Mouse (Mus musculus) kidney, embryonic 14.5 days (tissue): ENCODE results near the gene Prkd1. TPM values are rescaled to one million over a fixed set of nuclear protein-coding genes. Genes with fewer than 3 reads are reported as not detected.

Experiments
- ATAC-seq: fragments of 200-750 bp; cut with Nextera tagmentation; 2 replicates; pipeline ENCODE4 v1.8.0; 2017; ENCODE audit warnings: moderate number of reproducible peaks, mild to moderate bottlenecking, moderate TSS enrichment, moderate library complexity; ENCODE audit not compliant: low FRiP score, low TSS enrichment
- H3K27ac ChIP-seq: fragments of 300-500 bp; sonication (generic); 2 replicates; pipeline ENCODE4 v1.5.1; 2014; ENCODE audit warnings: low read depth, mild to moderate bottlenecking, low read length, moderate library complexity, mixed read lengths
- H3K27me3 ChIP-seq: fragments of 300-500 bp; sonication (generic); 2 replicates; pipeline ENCODE4 v1.6.1; 2014; ENCODE audit warnings: mild to moderate bottlenecking, low read length; ENCODE audit not compliant: control insufficient read depth, insufficient read depth
- H3K36me3 ChIP-seq: fragments of 300-500 bp; sonication (generic); 2 replicates; pipeline ENCODE4 v1.6.1; 2014; ENCODE audit warnings: low read length, mixed read lengths; ENCODE audit not compliant: control insufficient read depth, insufficient read depth
- H3K4me1 ChIP-seq: fragments of 300-500 bp; sonication (generic); 2 replicates; pipeline ENCODE4 v1.6.1; 2014; ENCODE audit warnings: low read length, mixed read lengths; ENCODE audit not compliant: control insufficient read depth, insufficient read depth
- H3K4me2 ChIP-seq: fragments of 300-500 bp; sonication (generic); replicated peaks from 2 replicates; pipeline ENCODE4 v1.6.1; 2014; ENCODE audit warnings: low read depth, mild to moderate bottlenecking, low read length
- H3K4me3 ChIP-seq: fragments of 300-500 bp; sonication (generic); 2 replicates; pipeline ENCODE4 v1.5.1; 2014; ENCODE audit warnings: mild to moderate bottlenecking, low read length
- H3K9ac ChIP-seq: fragments of 300-500 bp; sonication (generic); 2 replicates; pipeline ENCODE4 v1.6.1; 2014; ENCODE audit warnings: low read depth, mild to moderate bottlenecking, low read length, moderate library complexity
- H3K9me3 ChIP-seq: fragments of 300-500 bp; sonication (generic); 2 replicates; pipeline ENCODE4 v1.6.1; 2016; ENCODE audit warnings: low read length; ENCODE audit not compliant: control insufficient read depth
- WGBS: fragments of 180-500 bp; shearing (Covaris S2); extraction: QIAGEN DNeasy Blood & Tissue Kit; methylation state at CpG from one replicate; pipeline ENCODE4 v1.1.7; 2014; 5-methylcytosine and 5-hydroxymethylcytosine counted together
- polyA plus RNA-seq: library from polyadenylated mRNA; unstranded; fragments of >200 nt; fragmentation: Nextera tagmentation; extraction: Ambion mirVana; gene quantifications from 2 replicates; pipeline ENCODE4 v1.2.1, GENCODE M21; 2014

Gene Prkd1
- polyA plus RNA-seq, 1 experiment from 2014 or later: 6.0 TPM

- no peak overlapping the region for H3K4me2 ChIP-seq
- no peaks in the 10 kb centered on the region for H3K27me3 ChIP-seq
- H3K9ac ChIP-seq: no peak overlapping the region
- H3K9me3 ChIP-seq: no peaks in the 10 kb centered on the region
- no peak for ATAC-seq
- no peak overlapping the region for H3K27ac ChIP-seq
- no peaks in the 10 kb centered on the region for H3K36me3 ChIP-seq
- H3K4me1 ChIP-seq: no peaks in the 10 kb centered on the region
- H3K4me3 ChIP-seq: no peak overlapping the region
- WGBS: 78% methylated on average over 3 of the region's 3 CpGs
These were observed 148.9 kb downstream of the Prkd1 start for GRCm38 (mm10) chr12:50499796-50500504.

DNA sequence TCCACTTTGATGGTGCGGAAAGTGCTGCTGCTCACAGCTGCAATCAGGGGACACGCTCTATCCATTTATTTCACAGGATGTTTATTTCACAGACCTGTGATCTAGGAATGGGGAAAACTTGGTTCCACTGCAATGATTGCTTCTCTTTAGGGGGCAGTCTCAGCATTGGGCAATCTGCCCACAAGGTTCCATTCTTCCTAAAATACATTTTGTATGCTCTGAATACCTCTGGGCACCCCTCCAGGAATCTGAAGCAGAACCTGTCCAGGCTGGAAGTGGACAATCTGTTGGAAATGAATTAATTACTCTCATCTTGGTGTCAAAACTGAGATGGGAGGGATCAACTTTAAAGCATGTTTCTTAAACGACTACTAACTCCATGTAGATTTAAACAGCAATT, 152.9 kb downstream of the Prkd1 start:
- ATAC-seq: no peak

DNA sequence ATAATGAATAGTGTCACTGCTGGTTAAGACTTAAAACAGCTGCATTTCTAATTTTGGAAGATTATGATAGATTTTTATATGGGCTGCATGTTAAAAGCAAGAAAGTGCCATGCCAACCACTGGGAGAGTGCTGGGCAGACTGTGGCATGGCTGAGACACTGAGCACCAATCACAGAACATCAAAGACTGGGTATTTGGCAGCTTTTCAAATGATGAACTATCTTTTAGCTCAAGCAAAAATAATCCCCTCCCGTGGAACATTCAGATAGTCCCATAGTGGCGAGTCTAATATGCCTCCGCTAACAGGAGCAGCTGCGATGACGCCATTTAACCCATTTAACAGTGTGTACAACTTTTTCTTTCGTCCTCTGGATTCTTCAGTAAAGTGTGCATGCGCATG, 169.1 kb downstream of the Prkd1 start:
- Histone ChIP-seq H3K9me3 (no peaks in the 10 kb centered on the region), H3K36me3 (no peaks in the 10 kb centered on the region), H3K27ac (no peak overlapping the region), H3K4me3 (no peak overlapping the region), H3K9ac (no peak overlapping the region), H3K4me1 (no peaks in the 10 kb centered on the region), H3K27me3 (no peaks in the 10 kb centered on the region), H3K4me2 (no peak overlapping the region)
- ATAC-seq: no peak
- WGBS: 88% methylated on average over 7 of the region's 7 CpGs

More for the DNA sequence above, 152.9 kb downstream of the Prkd1 start:
- Histone ChIP-seq H3K9me3 (no peaks in the 10 kb centered on the region), H3K9ac (no peak overlapping the region), H3K36me3 (no peaks in the 10 kb centered on the region), H3K27ac (no peak overlapping the region), H3K4me1 (no peaks in the 10 kb centered on the region), H3K4me2 (no peak overlapping the region), H3K27me3 (no peaks in the 10 kb centered on the region), H3K4me3 (no peak overlapping the region)
- WGBS: 64% methylated on average over 3 of the region's 3 CpGs

DNA sequence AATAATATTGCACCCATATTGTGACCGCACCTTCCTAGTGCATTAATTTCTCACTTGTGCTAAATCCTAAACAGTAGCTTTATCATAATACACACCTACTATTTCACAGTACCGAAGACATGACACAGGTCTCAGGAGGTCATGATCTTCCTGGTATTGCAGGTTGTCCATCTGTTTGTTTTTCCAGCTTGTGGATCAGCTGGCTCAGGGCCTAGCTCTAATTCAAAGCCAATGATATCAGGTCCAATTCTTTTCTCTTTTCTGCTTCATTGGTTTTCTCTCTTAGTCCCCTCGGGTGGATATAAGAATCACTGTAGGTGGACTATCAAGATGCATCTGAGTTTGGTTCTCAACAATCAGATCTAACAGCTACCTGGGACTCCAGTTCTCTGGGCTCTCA, 191.7 kb downstream of the Prkd1 start:
- WGBS: 81% methylated on average over 3 of the region's 3 CpGs
- Histone ChIP-seq H3K27ac (no peak overlapping the region), H3K4me1 (no peaks in the 10 kb centered on the region), H3K36me3 (no peaks in the 10 kb centered on the region), H3K27me3 (no peaks in the 10 kb centered on the region), H3K4me3 (no peak overlapping the region), H3K9ac (no peak overlapping the region), H3K4me2 (no peak overlapping the region), H3K9me3 (no peaks in the 10 kb centered on the region)
- ATAC-seq: no peak

- Histone ChIP-seq H3K9me3 (no peaks in the 10 kb centered on the region), H3K4me3 (no peak overlapping the region), H3K27ac (no peak overlapping the region), H3K36me3 (no peaks in the 10 kb centered on the region), H3K9ac (no peak overlapping the region), H3K27me3 (no peaks in the 10 kb centered on the region), H3K4me2 (no peak overlapping the region), H3K4me1 (no peaks in the 10 kb centered on the region)
- ATAC-seq: no peak
- WGBS: 89% methylated on average over 3 of the region's 3 CpGs
These were observed 197.1 kb downstream of the Prkd1 start for GRCm38 (mm10) chr12:50451761-50452160.

DNA sequence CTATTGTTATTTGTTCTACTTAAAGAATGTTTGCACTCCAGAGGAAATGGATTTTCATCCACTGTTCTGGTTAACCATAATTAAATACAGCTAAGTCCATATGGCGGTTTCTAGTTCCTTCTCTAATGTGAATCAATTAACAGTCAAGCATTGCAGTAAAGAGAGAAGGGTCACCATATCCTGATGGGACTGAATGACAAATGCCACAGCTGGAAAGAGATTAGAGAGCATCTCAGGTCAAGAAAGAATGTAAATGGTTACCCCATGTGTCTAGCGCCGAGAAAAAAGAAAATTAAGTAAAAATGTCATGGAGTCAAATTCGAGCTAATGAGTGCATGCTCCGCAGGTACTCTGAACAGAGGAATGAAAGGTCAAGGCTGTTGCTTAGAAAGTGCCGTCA, 212.2 kb downstream of the Prkd1 start:
- Histone ChIP-seq H3K9me3 (no peaks in the 10 kb centered on the region), H3K27me3 (no peaks in the 10 kb centered on the region), H3K4me3 (no peak overlapping the region), H3K4me2 (no peak overlapping the region), H3K27ac (no peak overlapping the region), H3K36me3 (no peaks in the 10 kb centered on the region), H3K9ac (no peak overlapping the region), H3K4me1 (no peaks in the 10 kb centered on the region)
- no peak for ATAC-seq
- 90% methylated on average over 6 of the region's 6 CpGs for WGBS

DNA sequence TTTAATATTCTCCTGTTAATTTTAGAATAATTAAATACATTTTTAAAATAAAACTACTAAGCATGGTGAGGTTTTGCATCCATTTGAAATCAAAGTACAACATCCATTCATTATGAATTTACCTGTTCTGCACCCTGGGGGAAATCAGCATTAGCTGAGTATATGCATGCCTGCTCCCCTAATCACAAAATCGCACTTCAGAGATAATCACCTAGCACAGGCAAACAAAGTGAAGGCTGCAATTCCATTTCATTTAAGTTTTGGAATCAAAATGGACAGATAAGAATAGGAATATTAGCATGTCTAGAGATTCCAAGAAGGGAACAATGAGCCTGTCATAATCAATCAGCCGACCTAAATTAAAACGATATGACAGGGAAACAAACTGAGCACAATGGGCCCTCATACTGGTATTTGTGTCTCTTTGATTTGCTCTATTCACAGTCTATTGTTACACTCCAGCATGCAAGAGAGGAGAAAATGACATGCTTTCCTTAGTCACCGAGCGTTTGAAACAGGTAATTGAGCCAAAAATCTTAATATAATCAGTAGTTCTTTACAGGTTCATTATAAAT, 218.7 kb downstream of the Prkd1 start:
- ATAC-seq: no peak
- no peaks in the 10 kb centered on the region for H3K9me3 ChIP-seq
- H3K4me3 ChIP-seq: no peak overlapping the region
- no peak overlapping the region for H3K4me2 ChIP-seq
- no peaks in the 10 kb centered on the region for H3K36me3 ChIP-seq
- H3K27me3 ChIP-seq: no peaks in the 10 kb centered on the region
- WGBS: 79% methylated on average over 5 of the region's 5 CpGs
- H3K27ac ChIP-seq: no peak overlapping the region
- no peak overlapping the region for H3K9ac ChIP-seq
- H3K4me1 ChIP-seq: no peaks in the 10 kb centered on the region

DNA sequence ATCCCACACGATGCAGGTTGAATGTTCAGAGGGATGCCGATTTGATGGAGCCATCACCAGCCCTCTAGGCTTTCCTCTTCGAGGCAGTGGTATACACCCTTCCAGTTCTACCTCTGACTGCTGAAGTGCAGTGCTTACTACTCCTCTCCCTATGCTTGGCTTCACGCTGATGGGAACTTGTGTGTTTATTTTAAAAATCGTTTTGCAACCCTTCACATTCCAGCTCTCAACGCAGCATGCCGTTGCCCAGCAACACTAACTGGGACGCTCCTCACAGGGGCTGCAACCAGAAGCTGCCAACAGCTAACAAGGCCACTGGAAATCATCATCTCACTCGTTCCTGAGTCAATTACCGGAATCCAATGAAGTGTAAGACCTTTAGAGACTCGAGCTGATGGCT, 296.5 kb downstream of the Prkd1 start:
- H3K4me1 ChIP-seq: no peaks in the 10 kb centered on the region
- WGBS: 68% methylated on average over 11 of the region's 11 CpGs
- H3K9me3 ChIP-seq: no peaks in the 10 kb centered on the region
- no peak for ATAC-seq
- H3K4me3 ChIP-seq: no peak overlapping the region
- no peaks in the 10 kb centered on the region for H3K36me3 ChIP-seq
- no peak overlapping the region for H3K27ac ChIP-seq
- no peak overlapping the region for H3K4me2 ChIP-seq
- H3K27me3 ChIP-seq: no peaks in the 10 kb centered on the region
- no peak overlapping the region for H3K9ac ChIP-seq

DNA sequence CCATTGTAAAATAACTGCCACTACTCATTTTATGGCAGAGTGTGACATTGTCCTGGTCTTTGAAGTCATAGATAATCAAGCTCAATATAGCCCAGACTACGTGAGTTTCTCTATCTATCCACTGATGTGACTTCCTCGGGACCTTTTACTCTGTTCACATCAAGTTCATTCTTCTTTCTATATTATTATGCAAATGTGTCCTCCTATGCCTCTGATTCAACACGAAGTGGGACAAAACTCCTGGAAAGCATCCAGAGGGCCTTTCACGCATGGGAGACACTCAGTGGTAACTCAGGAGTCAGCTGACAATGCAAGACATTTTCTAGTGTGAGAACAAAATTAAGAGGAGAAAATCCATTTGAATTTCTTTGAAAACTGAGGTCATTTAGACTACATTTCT, 315.7 kb downstream of the Prkd1 start:
- Histone ChIP-seq H3K27ac (no peak overlapping the region), H3K4me1 (no peaks in the 10 kb centered on the region), H3K36me3 (no peaks in the 10 kb centered on the region), H3K9ac (no peak overlapping the region), H3K9me3 (no peaks in the 10 kb centered on the region), H3K27me3 (no peaks in the 10 kb centered on the region), H3K4me3 (no peak overlapping the region), H3K4me2 (no peak overlapping the region)
- WGBS: 87% methylated on average over 4 of the region's 4 CpGs
- ATAC-seq: no peak
